Mouse (Mus musculus) heart, embryonic 11.5 days (tissue): ENCODE results near the gene Cmah. TPM values are rescaled to one million over a fixed set of nuclear protein-coding genes. Genes with fewer than 3 reads are reported as not detected.

Source experiments
- ATAC-seq: fragments of 200-750 bp; cut with Nextera tagmentation; replicated peaks from 2 replicates; pipeline ENCODE4 v1.8.0; 2017; ENCODE audit warnings: moderate library complexity; ENCODE audit not compliant: insufficient number of reproducible peaks, low FRiP score, low TSS enrichment
- H3K27ac ChIP-seq: fragments of 300-500 bp; sonication (generic); 2 replicates; pipeline ENCODE4 v1.5.1; 2014; ENCODE audit warnings: mild to moderate bottlenecking, low read depth, low read length
- H3K27me3 ChIP-seq: fragments of 300-500 bp; sonication (generic); 2 replicates; pipeline ENCODE4 v1.6.1; 2014; ENCODE audit warnings: mild to moderate bottlenecking, low read length, mixed read lengths; ENCODE audit not compliant: control insufficient read depth, insufficient read depth
- H3K36me3 ChIP-seq: fragments of 300-500 bp; sonication (generic); 2 replicates; pipeline ENCODE4 v1.6.1; 2014; ENCODE audit warnings: mild to moderate bottlenecking, low read length, moderate library complexity, mixed read lengths; ENCODE audit not compliant: control insufficient read depth, insufficient read depth
- H3K4me1 ChIP-seq: fragments of 300-500 bp; sonication (generic); 2 replicates; pipeline ENCODE4 v1.6.1; 2014; ENCODE audit warnings: low read length; ENCODE audit not compliant: control insufficient read depth, insufficient read depth
- H3K4me2 ChIP-seq: fragments of 300-500 bp; sonication (generic); 2 replicates; pipeline ENCODE4 v1.6.1; 2014; ENCODE audit warnings: mild to moderate bottlenecking, moderate library complexity
- H3K4me3 ChIP-seq: fragments of 300-500 bp; sonication (generic); 2 replicates; pipeline ENCODE4 v1.5.1; 2014; ENCODE audit warnings: low read depth, low read length
- H3K9ac ChIP-seq: fragments of 300-500 bp; sonication (generic); 2 replicates; pipeline ENCODE4 v1.6.1; 2014; ENCODE audit warnings: mild to moderate bottlenecking, low read depth, low read length, moderate library complexity
- H3K9me3 ChIP-seq: fragments of 300-500 bp; sonication (generic); replicated peaks from 2 replicates; pipeline ENCODE4 v1.6.1; 2016; ENCODE audit warnings: low read length; ENCODE audit not compliant: control insufficient read depth
- WGBS: fragments of 180-500 bp; shearing (Covaris S2); extraction: QIAGEN DNeasy Blood & Tissue Kit; methylation state at CpG from one replicate; pipeline ENCODE4 v1.1.7; 2014; ENCODE audit not compliant: insufficient replicate concordance; 5-methylcytosine and 5-hydroxymethylcytosine counted together
- polyA plus RNA-seq: library from polyadenylated mRNA; unstranded; fragments of >200 nt; fragmentation: Nextera tagmentation; extraction: Ambion mirVana; gene quantifications from 2 replicates; pipeline ENCODE4 v1.2.1, GENCODE M21; 2014

Gene Cmah
- polyA plus RNA-seq, 1 experiment from 2014 or later: 0.54 TPM

DNA sequence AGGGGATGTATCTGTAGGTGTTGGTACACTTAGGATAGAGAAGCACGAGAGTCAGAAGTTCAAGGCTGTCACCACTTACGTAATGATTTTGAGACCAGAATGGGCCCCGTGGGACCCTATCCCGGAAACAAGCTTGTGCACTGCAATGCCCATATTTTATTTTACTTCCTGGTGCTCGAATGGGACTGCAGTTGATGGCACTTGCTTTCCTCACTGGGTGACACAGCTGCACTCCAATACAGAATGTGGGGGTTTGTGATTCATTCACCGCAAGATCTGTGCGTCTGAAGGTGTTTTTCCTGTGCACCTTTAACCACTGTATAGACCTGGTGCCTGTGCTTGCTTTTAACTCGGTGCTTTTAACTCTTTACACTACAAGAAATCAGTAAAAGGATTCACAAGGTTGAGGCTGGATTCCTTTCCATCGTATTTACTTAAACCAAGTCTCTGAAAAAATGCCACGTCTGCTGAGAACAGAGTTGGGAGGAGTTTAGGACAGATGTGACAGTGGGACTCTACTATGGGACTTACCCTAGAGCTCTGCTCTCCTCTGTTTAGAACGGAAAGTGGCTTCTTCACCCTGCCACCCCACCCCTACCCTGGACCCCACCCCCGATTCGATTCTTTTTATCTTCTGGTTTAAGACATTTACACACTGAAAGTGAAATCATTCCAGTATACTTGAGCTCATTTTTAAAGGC is 88.5 kb downstream of the Cmah start:
- H3K36me3 ChIP-seq: no peaks in the 10 kb centered on the region
- H3K4me3 ChIP-seq: no peak overlapping the region
- ATAC-seq: no peak
- H3K4me2 ChIP-seq: no peak overlapping the region
- no peak overlapping the region for H3K9ac ChIP-seq
- H3K27ac ChIP-seq: no peak overlapping the region
- H3K4me1 ChIP-seq: peaks cover 12% of the 10 kb centered on the region; the same call in 1 of the 2 replicates
- no peaks in the 10 kb centered on the region for H3K27me3 ChIP-seq
- WGBS: 75% methylated on average over 13 of the region's 13 CpGs
- no peaks in the 10 kb centered on the region for H3K9me3 ChIP-seq

DNA sequence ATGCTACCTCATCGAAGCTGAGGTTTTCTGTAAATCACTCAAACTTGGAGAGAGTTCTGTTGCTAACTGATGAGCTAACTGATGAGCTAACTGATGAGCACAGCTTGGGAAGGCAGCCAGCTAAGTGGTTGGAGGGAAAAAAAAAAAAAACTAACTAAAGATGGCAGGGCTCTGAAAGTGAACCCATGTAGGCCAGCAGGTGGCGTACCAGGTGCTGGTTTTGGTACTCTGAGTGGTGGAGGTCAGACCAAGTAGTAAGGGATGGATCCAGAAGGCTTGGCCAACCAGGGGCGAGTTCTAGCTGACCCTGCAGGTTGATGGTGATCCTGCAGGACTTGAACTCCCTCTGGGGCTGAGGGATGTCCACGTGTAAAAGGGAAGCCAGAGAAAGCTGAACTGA is 89.2 kb downstream of the Cmah start:
- Histone ChIP-seq H3K9ac (no peak overlapping the region), H3K4me3 (no peak overlapping the region), H3K27ac (no peak overlapping the region), H3K27me3 (no peaks in the 10 kb centered on the region), H3K4me1 (peaks cover 12% of the 10 kb centered on the region; the same call in 1 of the 2 replicates), H3K9me3 (no peaks in the 10 kb centered on the region), H3K4me2 (no peak overlapping the region), H3K36me3 (no peaks in the 10 kb centered on the region)
- 37% methylated on average over 4 of the region's 4 CpGs for WGBS
- ATAC-seq: no peak

DNA sequence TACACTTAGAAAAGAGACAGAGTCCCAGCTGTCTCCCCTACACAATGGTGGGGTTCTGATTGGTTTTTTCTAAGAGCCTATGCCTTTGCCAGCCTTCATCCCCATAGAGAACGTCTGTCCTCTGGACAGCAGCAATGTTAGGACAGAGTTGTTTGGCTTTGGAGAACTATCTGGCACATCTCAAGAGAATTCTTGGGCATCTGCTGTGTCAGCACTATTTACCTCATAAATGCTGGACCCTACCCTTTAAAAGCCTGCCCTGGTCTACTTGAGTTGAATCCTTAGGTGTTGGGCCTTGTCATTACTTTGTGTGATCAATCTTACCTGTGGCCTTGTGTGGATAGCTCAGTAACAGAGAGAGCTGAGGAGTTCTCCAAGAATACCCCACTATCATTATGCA is 90.8 kb downstream of the Cmah start:
- Histone ChIP-seq H3K27me3 (no peaks in the 10 kb centered on the region), H3K4me2 (no peak overlapping the region), H3K36me3 (no peaks in the 10 kb centered on the region), H3K9ac (no peak overlapping the region), H3K4me1 (peaks cover 12% of the 10 kb centered on the region; the same call in 1 of the 2 replicates), H3K9me3 (no peaks in the 10 kb centered on the region), H3K4me3 (no peak overlapping the region), H3K27ac (no peak overlapping the region)
- WGBS: 52% methylated on average over 1 of the region's 1 CpGs
- no peak for ATAC-seq

DNA sequence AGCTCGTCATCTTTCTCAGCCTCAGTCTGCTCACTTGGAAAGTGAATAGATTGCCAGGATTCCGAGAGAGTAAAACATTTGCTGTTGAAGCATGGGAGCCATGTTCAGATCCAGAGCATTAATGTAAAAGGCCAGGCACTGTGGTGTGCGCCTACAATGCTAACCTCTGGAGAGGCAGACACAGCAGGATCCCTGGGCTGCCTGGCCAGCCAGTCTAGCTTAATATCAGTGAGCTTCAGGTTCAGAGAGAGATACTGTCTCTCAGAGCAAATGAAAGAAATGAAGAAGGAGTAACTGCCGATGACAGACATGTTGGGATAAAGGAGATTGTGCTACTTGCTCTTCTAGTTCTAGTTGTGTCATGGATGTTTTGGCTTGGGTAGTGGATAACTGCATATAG is 91.6 kb downstream of the Cmah start:
- H3K9me3 ChIP-seq: no peaks in the 10 kb centered on the region
- no peak overlapping the region; the same call in 1 of the 2 replicates for H3K9ac ChIP-seq
- H3K27ac ChIP-seq: peak overlapping the region; percentile 41; the same call in 1 of the 2 replicates
- H3K4me2 ChIP-seq: no peak overlapping the region
- H3K4me1 ChIP-seq: peaks cover 12% of the 10 kb centered on the region; the same call in 1 of the 2 replicates
- ATAC-seq: no peak
- H3K27me3 ChIP-seq: no peaks in the 10 kb centered on the region
- H3K36me3 ChIP-seq: no peaks in the 10 kb centered on the region
- no peak overlapping the region for H3K4me3 ChIP-seq
- 65% methylated on average over 4 of the region's 4 CpGs for WGBS

DNA sequence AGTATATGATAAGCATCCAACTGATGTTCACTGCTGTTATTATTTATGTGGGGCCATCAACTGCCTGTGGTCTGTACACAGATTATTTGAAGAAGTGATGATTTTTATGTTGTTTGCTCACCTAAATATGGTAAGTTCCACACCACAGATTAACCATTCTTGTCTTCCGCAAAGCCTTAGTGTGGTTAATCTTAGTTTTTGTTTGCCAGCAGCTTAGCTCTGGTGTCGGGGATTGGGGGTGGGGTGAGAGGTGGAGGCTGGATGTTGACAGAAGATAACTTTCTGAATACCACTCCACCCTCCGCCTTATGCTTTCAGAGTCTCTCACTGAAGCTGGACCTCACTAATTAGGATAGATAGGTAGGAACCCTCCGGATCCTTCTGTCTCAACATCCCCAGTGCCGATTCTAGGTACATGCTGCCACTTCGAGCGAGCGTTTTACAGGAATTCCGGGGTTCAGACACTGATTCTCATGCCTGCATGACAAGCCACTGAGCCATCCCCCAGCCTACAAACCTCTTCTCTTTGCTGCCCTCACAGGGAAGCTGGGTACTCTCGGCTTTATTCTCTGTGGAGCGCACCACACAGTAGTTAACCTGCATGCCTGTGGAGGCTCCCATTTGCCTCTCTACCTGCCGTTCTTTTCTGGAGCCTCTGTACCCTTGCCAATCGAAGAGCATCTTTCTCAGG is 92.5 kb downstream of the Cmah start:
- Histone ChIP-seq H3K4me2 (peak overlapping the region; percentile 44), H3K27ac (peak overlapping the region; percentile 85)
- 51% methylated on average over 13 of the region's 13 CpGs for WGBS

DNA sequence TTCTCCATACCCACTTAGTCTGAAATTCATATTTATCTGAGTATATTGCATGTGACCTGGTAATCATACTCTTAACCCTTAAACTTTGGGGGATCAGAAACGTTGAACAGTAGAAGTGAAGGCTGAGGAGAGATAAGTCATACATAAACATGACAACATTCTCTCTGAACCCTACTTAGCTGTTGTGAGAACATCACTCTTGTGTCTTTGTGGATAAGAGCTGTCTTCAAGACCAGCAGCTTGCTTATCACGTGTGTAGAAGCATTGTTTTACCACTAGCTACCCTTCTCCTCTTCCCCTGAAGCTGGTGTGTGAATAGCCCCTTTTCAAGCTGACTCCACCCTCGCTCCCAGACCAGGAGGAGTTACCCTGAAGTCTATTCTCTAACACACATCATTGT is 94.8 kb downstream of the Cmah start:
- no peaks in the 10 kb centered on the region for H3K27me3 ChIP-seq
- 46% methylated on average over 3 of the region's 3 CpGs for WGBS
- no peak overlapping the region for H3K4me3 ChIP-seq
- H3K9me3 ChIP-seq: no peaks in the 10 kb centered on the region
- no peak overlapping the region for H3K27ac ChIP-seq
- ATAC-seq: no peak
- peaks cover 14% of the 10 kb centered on the region; the same call in 1 of the 2 replicates for H3K4me1 ChIP-seq
- H3K36me3 ChIP-seq: no peaks in the 10 kb centered on the region
- H3K4me2 ChIP-seq: no peak overlapping the region
- no peak overlapping the region for H3K9ac ChIP-seq

More for the DNA sequence above, 92.5 kb downstream of the Cmah start:
- Histone ChIP-seq H3K36me3 (no peaks in the 10 kb centered on the region), H3K9me3 (no peaks in the 10 kb centered on the region), H3K4me1 (peaks cover 12% of the 10 kb centered on the region; the same call in 1 of the 2 replicates), H3K9ac (peak overlapping the region; percentile 43; the same call in 1 of the 2 replicates), H3K4me3 (no peak overlapping the region), H3K27me3 (no peaks in the 10 kb centered on the region)
- peak; percentile 86 for ATAC-seq

DNA sequence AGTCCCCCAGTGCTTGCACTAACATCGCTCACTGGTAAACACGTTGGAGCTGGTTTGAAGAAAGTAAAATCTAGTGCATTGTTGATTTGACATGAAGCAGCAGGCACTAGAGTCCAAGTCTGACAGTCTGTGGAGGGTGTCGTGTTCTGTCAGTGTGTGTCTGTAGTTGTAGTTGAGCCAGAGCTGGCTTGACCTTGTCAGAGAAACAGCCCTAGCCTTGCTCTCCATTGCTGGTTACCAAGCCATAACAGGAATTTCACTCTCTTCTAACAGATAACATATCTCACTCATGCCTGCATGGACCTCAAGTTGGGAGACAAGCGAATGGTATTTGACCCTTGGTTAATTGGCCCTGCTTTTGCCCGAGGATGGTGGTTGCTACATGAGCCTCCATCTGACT is 103.0 kb downstream of the Cmah start:
- ATAC-seq: no peak
- Histone ChIP-seq H3K27ac (no peak overlapping the region), H3K4me2 (no peak overlapping the region), H3K27me3 (no peaks in the 10 kb centered on the region), H3K4me3 (no peak overlapping the region), H3K36me3 (no peaks in the 10 kb centered on the region), H3K9ac (no peak overlapping the region), H3K9me3 (no peaks in the 10 kb centered on the region), H3K4me1 (peaks cover 10% of the 10 kb centered on the region; the same call in 1 of the 2 replicates)
- 39% methylated on average over 5 of the region's 5 CpGs for WGBS

DNA sequence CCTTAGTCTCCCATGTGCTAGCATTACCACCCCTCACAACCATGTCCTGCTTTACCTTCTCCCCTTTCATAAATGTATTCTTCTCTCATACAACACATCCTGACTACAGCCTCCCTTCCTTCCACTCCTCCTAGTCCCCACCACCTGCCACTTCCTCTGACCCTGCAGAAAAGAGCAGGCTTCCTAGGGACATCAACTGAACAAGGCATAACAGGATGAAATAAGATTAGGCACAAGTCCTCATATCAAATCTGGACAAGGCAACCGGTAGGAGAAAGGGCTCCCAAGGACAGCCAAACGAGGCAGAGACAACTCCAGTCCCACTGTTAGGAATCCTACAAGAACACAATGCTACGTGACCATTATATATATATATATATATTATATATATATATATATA is 104.4 kb downstream of the Cmah start:
- no peaks in the 10 kb centered on the region for H3K9me3 ChIP-seq
- no peaks in the 10 kb centered on the region for H3K36me3 ChIP-seq
- no peak overlapping the region for H3K4me3 ChIP-seq
- H3K4me1 ChIP-seq: peaks cover 8% of the 10 kb centered on the region; the same call in 1 of the 2 replicates
- WGBS: 79% methylated on average over 3 of the region's 3 CpGs
- H3K27ac ChIP-seq: no peak overlapping the region
- H3K27me3 ChIP-seq: no peaks in the 10 kb centered on the region
- no peak overlapping the region for H3K9ac ChIP-seq
- ATAC-seq: no peak
- H3K4me2 ChIP-seq: no peak overlapping the region
